Mouse (Mus musculus) activated CD4-positive, CD25-positive, alpha-beta regulatory T cell, adult 4 months (primary cell): ENCODE data around the gene Ddx19b. TPM values are rescaled to one million over a fixed set of nuclear protein-coding genes. Genes with fewer than 3 reads are reported as not detected.
"Not testable (repeated sequence)": the region's sequence is repeated elsewhere in the genome, so short reads cannot be mapped to it uniquely, and the experiment has no call there.

Experiments
- ATAC-seq: one replicate; pipeline ENCODE4 v1.8.0; 2017
- polyA plus RNA-seq, 2 experiments: library from polyadenylated mRNA; unstranded; fragments of 100-300 nt; shearing (Covaris generic); gene quantifications; one replicate each; pipeline ENCODE4 v1.2.1; 2017

Ddx19b gene
- polyA plus RNA-seq, result 1 to 10 TPM; 6.5 to 8.2 TPM

GRCm38 (mm10) chr8:111031572-111031971 lies at the start of gene Ddx19b:
Ddx19b (minus strand) TSS chr8:111031751.
- no peak for ATAC-seq

GRCm38 (mm10) chr8:111079861-111080271 lies 48.3 kb upstream of the Ddx19b start:
- ATAC-seq, result no peak

GRCm38 (mm10) chr8:111079461-111079860 lies 47.9 kb upstream of the Ddx19b start:
- ATAC-seq, result no peak

- no peak for ATAC-seq
Observed at GRCm38 (mm10) chr8:111075926-111076325, 44.4 kb upstream of the Ddx19b start.

- ATAC-seq, result not testable (repeated sequence)
Observed at GRCm38 (mm10) chr8:111068660-111069059, 37.1 kb upstream of the Ddx19b start.

- no peak for ATAC-seq
Observed at GRCm38 (mm10) chr8:111067439-111067838, 35.9 kb upstream of the Ddx19b start.

GRCm38 (mm10) chr8:111066308-111066707 lies 34.8 kb upstream of the Ddx19b start:
- no peak for ATAC-seq

GRCm38 (mm10) chr8:111062893-111063292 lies 31.3 kb upstream of the Ddx19b start:
- no peak for ATAC-seq

GRCm38 (mm10) chr8:111062072-111062757 lies 30.7 kb upstream of the Ddx19b start:
- ATAC-seq, result peak; percentile 90

- ATAC-seq, result no peak
Observed at GRCm38 (mm10) chr8:111061688-111062071, 30.1 kb upstream of the Ddx19b start.

GRCm38 (mm10) chr8:111058946-111059572 lies 27.5 kb upstream of the Ddx19b start:
- ATAC-seq, result no peak

GRCm38 (mm10) chr8:111056691-111057293 lies 25.2 kb upstream of the Ddx19b start:
- peak; percentile 47 for ATAC-seq

- peak; percentile 97 for ATAC-seq
Observed at GRCm38 (mm10) chr8:111056158-111056663, 24.7 kb upstream of the Ddx19b start, which contains the start of gene Exosc6. Exosc6 (plus strand) TSS chr8:111056339.

- ATAC-seq, result peak; percentile 16
Observed at GRCm38 (mm10) chr8:111055661-111056060, 24.1 kb upstream of the Ddx19b start.

- no peak for ATAC-seq
Observed at GRCm38 (mm10) chr8:111055031-111055634, 23.6 kb upstream of the Ddx19b start.

GRCm38 (mm10) chr8:111053827-111054518 lies 22.4 kb upstream of the Ddx19b start:
- no peak for ATAC-seq

- ATAC-seq, result no peak
Observed at GRCm38 (mm10) chr8:111049106-111049505, 17.6 kb upstream of the Ddx19b start.

GRCm38 (mm10) chr8:111048694-111049093 lies 17.1 kb upstream of the Ddx19b start:
- no peak for ATAC-seq

- peak; percentile 32 for ATAC-seq
Observed at GRCm38 (mm10) chr8:111044003-111044734, 12.6 kb upstream of the Ddx19b start.

GRCm38 (mm10) chr8:111042546-111042945 lies 11.0 kb upstream of the Ddx19b start:
- no peak for ATAC-seq

GRCm38 (mm10) chr8:111036591-111036990 lies 5.0 kb upstream of the Ddx19b start:
- ATAC-seq, result no peak

GRCm38 (mm10) chr8:111034276-111034675 lies 2.7 kb upstream of the Ddx19b start:
- ATAC-seq, result no peak
